Mouse (Mus musculus) erythroid progenitor cell, adult 5-6 weeks (primary cell): Measurements from ENCODE around the gene Smim26. TPM values are rescaled to one million over a fixed set of nuclear protein-coding genes. Genes with fewer than 3 reads are reported as not detected.
A peak's percentile ranks its signal among the peaks of the same experiment; 100 is the strongest.
"Not testable (repeated sequence)": the region's sequence is repeated elsewhere in the genome, so short reads cannot be mapped to it uniquely, and the experiment has no call there.

Source experiments
- ATAC-seq: replicated peaks from 2 replicates; pipeline ENCODE4 v1.8.0; 2016; ENCODE audit warnings: moderate number of reproducible peaks, mild to moderate bottlenecking, moderate TSS enrichment, inconsistent platforms; ENCODE audit not compliant: poor library complexity, low FRiP score, severe bottlenecking
- total RNA-seq, 2 experiments: library from RNA; stranded (forward) in 1 of 2; stranded (reverse) in 1 of 2; fragments of 150-400 nt in 1 of 2; fragments of 186-747, 209-891 nt in 1 of 2; gene quantifications; 2 replicates each; pipeline versions ENCODE4 v1.2.3 to v1.2.4; 2015 to 2017; ENCODE audit warnings: low replicate concordance in 2 of 2

Smim26 gene
- total RNA-seq (2015; ENCODE audit: low replicate concordance) (7.2 TPM in 1 of 2 replicates, not detected in the other), total RNA-seq (2017; ENCODE audit: low replicate concordance) (not detected in 2 replicates)

GRCm38 (mm10) chr2:144593951-144594651 is at the start of gene Smim26:
Gene Smim26 (plus strand): TSS chr2:144594054.
- ATAC-seq: peak; percentile 92

GRCm38 (mm10) chr2:144544630-144545029 is 49.2 kb upstream of the Smim26 start:
- ATAC-seq: no peak

GRCm38 (mm10) chr2:144545061-144545460 is 48.8 kb upstream of the Smim26 start:
- ATAC-seq: no peak

- ATAC-seq: no peak
Measured at GRCm38 (mm10) chr2:144545481-144545880, 48.4 kb upstream of the Smim26 start.

- ATAC-seq: no peak
Measured at GRCm38 (mm10) chr2:144547559-144547958, 46.3 kb upstream of the Smim26 start.

GRCm38 (mm10) chr2:144550529-144550928 is 43.3 kb upstream of the Smim26 start, which contains the start of gene Rbbp9:
Gene Rbbp9 (minus strand): TSS chr2:144550869.
- ATAC-seq: peak; percentile 53; the same call in 1 of the 2 replicates

GRCm38 (mm10) chr2:144553905-144554304 is 39.9 kb upstream of the Smim26 start:
- ATAC-seq: no peak

GRCm38 (mm10) chr2:144555286-144555819 is 38.5 kb upstream of the Smim26 start:
- ATAC-seq: peak; percentile 16; the same call in 1 of the 2 replicates

- peak; percentile 98 for ATAC-seq
Measured at GRCm38 (mm10) chr2:144555820-144556552, 37.9 kb upstream of the Smim26 start, which contains the start of gene Sec23b. Gene Sec23b (plus strand): TSS chr2:144556229.

- no peak for ATAC-seq
Measured at GRCm38 (mm10) chr2:144588723-144589122, 5.1 kb upstream of the Smim26 start.

- not testable (repeated sequence) for ATAC-seq
Measured at GRCm38 (mm10) chr2:144593036-144593435, 818 bp upstream of the Smim26 start.

GRCm38 (mm10) chr2:144598006-144598405 is 4.2 kb downstream of the Smim26 start:
- ATAC-seq: no peak

GRCm38 (mm10) chr2:144599831-144600687 is 6.2 kb downstream of the Smim26 start, which contains the start of gene Dtd1:
Gene Dtd1 (plus strand): TSS chr2:144599897.
- ATAC-seq: peak; percentile 99

- ATAC-seq: no peak
Measured at GRCm38 (mm10) chr2:144601576-144601975, 7.7 kb downstream of the Smim26 start.

GRCm38 (mm10) chr2:144613956-144614355 is 20.1 kb downstream of the Smim26 start:
- no peak for ATAC-seq

GRCm38 (mm10) chr2:144617074-144617874 is 23.4 kb downstream of the Smim26 start:
- ATAC-seq: no peak

- no peak for ATAC-seq
Measured at GRCm38 (mm10) chr2:144621491-144621890, 27.6 kb downstream of the Smim26 start.

- no peak for ATAC-seq
Measured at GRCm38 (mm10) chr2:144633551-144633950, 39.7 kb downstream of the Smim26 start.

GRCm38 (mm10) chr2:144634231-144634630 is 40.4 kb downstream of the Smim26 start:
- ATAC-seq: no peak
